8 mouse cellular contexts compared by ENCODE assay signal in genomic region chr1:192189056-192189455, GRCm38 (mm10). TPM values are rescaled to one million over a fixed set of nuclear protein-coding genes. Genes with fewer than 3 reads are reported as not detected.
DNase-seq lines count a peak whose midpoint lies in the region; ATAC-seq lines count a peak whose summit lies in the region.

No protein-coding gene starts in this region.

- ATAC-seq in CD4-positive, CD25-positive, alpha-beta regulatory T cell, adult 4 months: no peak

- DNase-seq in CD4-positive, CD25-positive, alpha-beta regulatory T cell, adult 2 months (ENCODE audit: low read depth, low spot score): peak; percentile 13
- DNase-seq in left cerebral cortex, adult 11 months (ENCODE audit: low spot score): peak; percentile 52
- no peak for DNase-seq in left cerebral cortex, adult 8-10 months (ENCODE audit: low spot score in 2 of 2)
- peak; percentile 76 for DNase-seq in cerebellum, adult 9-11 months
- peak; percentile 58 for DNase-seq in kidney, postnatal 14 days
- peak; percentile 73 for DNase-seq in retina, postnatal 1 day
- no peak for DNase-seq in thymus, postnatal 10 days (ENCODE audit: low spot score in 2 of 2)

RNA-seq across cellular contexts. Expression of gene Kcnh1, which starts 1.5 kb away (rescaled TPM):
- polyA plus RNA-seq in CD4-positive, CD25-positive, alpha-beta regulatory T cell, adult 4 months (2017; shearing (Covaris generic)): not detected
- 10 to 100 TPM; 61.1 to 73.6 (median 64.3) TPM for total RNA-seq in left cerebral cortex, adult 8-10 months (2022)

RNA-seq across cellular contexts. Expression of gene Rcor3, which starts 51.2 kb away (rescaled TPM):
- polyA plus RNA-seq in CD4-positive, CD25-positive, alpha-beta regulatory T cell, adult 4 months (2017; shearing (Covaris generic)): 10 to 100 TPM; 13.1 to 16.2 TPM
- total RNA-seq in left cerebral cortex, adult 8-10 months (2022): 10 to 100 TPM; 33.0 to 37.9 (median 34.3) TPM

Comparison
In these comparisons a context has a peak if more than half of its experiments do, and no peak if none do; other contexts are left out.
1. DNase-seq: peak in CD4-positive, CD25-positive, alpha-beta regulatory T cell, adult 2 months (single experiment), left cerebral cortex, adult 11 months (single experiment), cerebellum, adult 9-11 months (single experiment), kidney, postnatal 14 days (single experiment) and retina, postnatal 1 day (single experiment); none in left cerebral cortex, adult 8-10 months (0 of 2) and thymus, postnatal 10 days (0 of 2).